8 mouse cellular contexts compared by ENCODE assay signal in genomic region chr4:147553071-147553470, GRCm38 (mm10). TPM values are rescaled to one million over a fixed set of nuclear protein-coding genes. Genes with fewer than 3 reads are reported as not detected.
"Had no signal": no experiment of that assay in that cellular context is flagged by ENCODE, and none has a peak within 500 bp of the region (broad histone marks: within the 10 kb centered on the region; RNA-seq: fewer than 3 reads in every experiment).

TSS of gene Zfp985 (plus strand) at chr4:147553277.

RNA-seq across cellular contexts. Expression of gene Zfp985, which starts in this region (rescaled TPM):
- total RNA-seq: layer of hippocampus, adult 18-20 months; layer of hippocampus, postnatal 14 days; left cerebral cortex, adult 8-10 months; left cerebral cortex, postnatal 4 days; monocyte, adult 5-6 weeks; neutrophil, adult 5-6 weeks had no signal
- polyA plus RNA-seq: limb, embryonic 15.5 days; macrophage had no signal
